Mouse (Mus musculus) thymus, adult 18-20 months (tissue): ENCODE results near the gene Mark3.
A peak's percentile ranks its signal among the peaks of the same experiment; 100 is the strongest.
"Not testable (repeated sequence)": the region's sequence is repeated elsewhere in the genome, so short reads cannot be mapped to it uniquely, and the experiment has no call there.

Source experiments
- DNase-seq, 2 experiments: peaks; one replicate each; pipeline ENCODE4 v3.0.0; 2022; ENCODE audit warnings: mixed read lengths in 2 of 2

Mark3 gene

GRCm38 (mm10) chr12:111653434-111653833 is 79.1 kb downstream of the Mark3 start:
- DNase-seq = no peak

- no peak for DNase-seq
These were observed 81.4 kb downstream of the Mark3 start for GRCm38 (mm10) chr12:111655695-111656094.

GRCm38 (mm10) chr12:111659331-111659730 is 85.0 kb downstream of the Mark3 start:
- no peak for DNase-seq

- no peak for DNase-seq
These were observed 86.3 kb downstream of the Mark3 start for GRCm38 (mm10) chr12:111660628-111661027.

GRCm38 (mm10) chr12:111661554-111661953 is 87.2 kb downstream of the Mark3 start:
- not testable (repeated sequence) for DNase-seq

GRCm38 (mm10) chr12:111663228-111664143 is 89.2 kb downstream of the Mark3 start:
- DNase-seq = no peak

GRCm38 (mm10) chr12:111664144-111664634 is 89.9 kb downstream of the Mark3 start:
- DNase-seq = no peak

DNA sequence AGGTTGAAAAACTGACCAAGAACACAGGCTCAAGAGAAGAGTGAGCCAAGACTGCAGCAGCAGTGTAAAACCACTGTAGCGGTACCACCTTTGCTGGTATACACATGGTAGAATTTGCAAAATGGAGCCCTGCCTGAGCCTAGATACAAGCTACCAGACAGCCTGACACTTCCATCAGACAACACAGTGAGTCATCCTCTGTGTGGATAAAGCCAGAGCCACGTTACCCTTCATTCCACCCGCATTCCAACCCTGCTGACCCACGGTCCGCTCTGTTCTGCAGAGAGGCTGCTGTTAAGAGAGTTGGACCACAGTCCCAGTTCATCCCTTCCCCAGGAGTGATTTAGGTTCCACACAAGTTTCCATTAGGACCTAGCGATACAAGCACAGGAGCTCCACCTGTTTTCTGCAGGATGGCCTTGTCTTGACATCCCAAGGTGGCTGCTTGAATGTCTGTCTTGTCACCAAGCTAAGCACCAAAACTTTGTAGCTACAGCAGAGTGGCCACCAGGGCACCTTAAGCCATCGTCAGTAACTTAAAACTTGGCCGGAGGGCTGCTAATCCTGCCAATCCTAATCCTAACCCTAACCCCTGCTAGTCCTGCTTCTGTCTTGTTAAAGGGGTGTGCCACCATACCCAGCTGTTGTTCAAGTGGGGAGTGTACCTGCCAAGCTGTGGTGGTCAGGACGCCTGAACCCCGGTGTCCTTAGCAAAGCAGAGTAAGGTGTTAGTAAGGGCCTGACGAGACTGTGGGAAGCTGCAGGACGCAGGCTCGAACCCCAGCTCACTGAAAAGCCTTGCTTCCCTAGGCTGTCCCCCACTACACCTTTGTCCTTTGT is 90.9 kb downstream of the Mark3 start:
- no peak for DNase-seq

DNA sequence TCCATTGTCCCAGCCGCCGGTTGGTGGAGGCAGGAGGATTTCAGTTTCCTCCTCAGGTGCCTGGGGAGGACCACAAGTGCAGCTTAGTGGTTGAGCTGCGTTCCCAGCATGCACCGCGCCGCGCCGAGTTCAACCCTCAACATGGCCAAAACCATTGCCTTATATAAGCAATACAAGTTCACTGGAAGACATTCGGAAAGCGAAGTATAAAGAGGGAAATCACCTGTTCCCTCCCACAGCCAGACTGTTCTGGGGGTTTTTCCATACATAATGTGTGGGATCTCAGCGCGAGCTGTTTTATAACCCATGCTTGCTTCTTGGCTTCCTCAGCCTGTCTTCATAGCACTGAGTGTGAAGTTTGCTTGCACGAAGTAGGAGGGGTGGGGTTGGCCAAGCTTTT is 92.1 kb downstream of the Mark3 start:
- DNase-seq = no peak

GRCm38 (mm10) chr12:111667421-111667820 is 93.1 kb downstream of the Mark3 start:
- no peak for DNase-seq

- peak; percentile 80 to 87 for DNase-seq
These were observed 94.2 kb downstream of the Mark3 start for GRCm38 (mm10) chr12:111668457-111668912.

- no peak for DNase-seq
These were observed 94.9 kb downstream of the Mark3 start for GRCm38 (mm10) chr12:111669000-111669788.

GRCm38 (mm10) chr12:111669961-111670360 is 95.6 kb downstream of the Mark3 start:
- no peak for DNase-seq

DNA sequence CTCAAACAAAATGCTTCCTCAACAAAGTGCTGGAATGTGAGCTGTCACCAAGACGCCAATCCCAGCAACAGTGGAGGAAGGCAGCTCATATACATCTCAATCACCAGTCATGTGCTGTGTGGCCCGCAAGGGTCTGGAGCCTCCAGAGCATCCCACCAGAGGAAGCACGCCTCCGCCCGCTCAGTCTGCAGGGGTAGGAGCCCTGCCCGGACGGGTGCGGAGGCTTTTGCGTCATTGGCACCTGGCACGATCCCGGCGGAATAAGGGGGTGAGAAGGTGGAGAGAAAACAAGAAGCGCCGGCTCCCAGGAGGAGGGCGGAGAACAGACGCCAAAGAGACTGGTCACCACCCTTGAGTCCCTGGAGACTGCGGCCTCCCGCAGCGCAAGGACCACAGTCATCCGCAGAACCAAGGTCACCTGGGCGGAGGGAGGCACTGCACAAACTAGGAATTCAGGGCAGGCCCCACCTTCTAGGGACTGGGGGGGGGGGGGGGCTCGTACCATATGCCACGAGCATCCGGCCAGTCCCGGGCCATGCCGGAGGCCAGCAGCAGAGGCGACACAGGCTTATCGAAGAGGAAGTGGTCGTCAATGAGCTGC is 96.1 kb downstream of the Mark3 start:
- DNase-seq = no peak

GRCm38 (mm10) chr12:111670976-111671375 is 96.7 kb downstream of the Mark3 start:
- no peak for DNase-seq

DNA sequence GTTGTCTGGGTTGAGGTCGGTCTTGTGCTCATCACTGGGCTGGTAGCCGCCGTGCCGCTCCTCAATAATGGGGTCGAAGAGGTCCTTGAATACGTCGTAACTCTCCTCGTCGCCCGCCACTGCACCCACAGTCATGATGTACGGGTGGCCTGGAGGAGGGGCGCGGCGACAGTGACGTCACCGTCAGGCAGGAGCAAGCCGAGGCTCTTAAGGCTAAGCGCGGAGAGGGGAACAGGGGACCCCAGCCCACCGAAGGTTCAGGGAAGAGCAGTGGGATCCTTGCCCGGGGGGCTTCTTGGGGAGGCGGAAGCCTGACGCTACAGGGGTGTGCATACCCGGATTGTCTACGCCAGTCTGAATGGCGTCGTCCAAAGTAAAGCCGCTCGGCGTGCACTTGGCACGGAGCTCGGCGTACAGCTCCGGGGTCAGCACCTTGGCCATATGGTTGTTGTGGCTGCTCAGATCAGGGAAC is 97.1 kb downstream of the Mark3 start:
- peak in 1 of 2 experiments; percentile 30 for DNase-seq

DNA sequence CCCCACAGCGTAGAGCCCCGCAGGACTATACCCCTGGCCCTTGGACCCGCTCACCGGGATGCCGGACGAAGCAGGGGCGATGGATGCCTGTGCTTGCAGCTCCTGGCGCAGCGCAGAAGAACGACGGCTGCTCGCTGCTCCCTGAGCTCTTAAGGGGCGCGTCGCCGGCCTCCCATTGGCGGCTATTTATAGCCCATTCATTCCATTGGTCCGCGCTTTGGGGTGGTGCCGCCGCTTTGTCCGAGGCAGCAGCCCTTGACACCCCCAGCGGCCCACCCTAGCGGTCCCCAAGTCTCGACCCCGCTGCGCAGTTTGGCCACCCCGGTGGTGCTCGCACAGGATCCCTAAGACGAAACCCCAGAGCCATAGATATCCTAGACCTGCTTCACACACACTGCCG is 97.9 kb downstream of the Mark3 start, which contains the start of gene Ckb:
Ckb (minus strand) TSS at position 163 of the 400 bp plus-strand sequence.
- DNase-seq = peak in 1 of 2 experiments; percentile 21

DNA sequence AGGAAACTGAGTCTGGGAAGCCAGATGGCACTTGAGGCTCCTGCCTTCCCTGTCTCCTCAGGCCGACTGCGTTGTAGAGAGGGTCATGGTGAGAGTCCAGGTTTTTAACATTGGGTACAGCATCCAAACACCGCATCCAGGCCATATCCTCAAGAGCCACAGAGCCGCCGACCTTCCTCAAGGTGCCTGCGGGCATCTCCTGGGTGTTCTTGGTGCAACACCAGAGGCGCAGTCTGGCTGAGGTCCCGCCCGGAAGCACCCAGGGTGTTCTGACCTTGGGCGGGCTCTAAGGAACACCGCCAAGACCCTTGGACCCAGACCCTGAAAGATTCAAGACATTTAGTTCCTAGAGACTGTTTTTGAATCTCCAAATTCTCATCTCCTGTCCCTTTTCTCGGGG is 98.3 kb downstream of the Mark3 start:
- DNase-seq = no peak

DNA sequence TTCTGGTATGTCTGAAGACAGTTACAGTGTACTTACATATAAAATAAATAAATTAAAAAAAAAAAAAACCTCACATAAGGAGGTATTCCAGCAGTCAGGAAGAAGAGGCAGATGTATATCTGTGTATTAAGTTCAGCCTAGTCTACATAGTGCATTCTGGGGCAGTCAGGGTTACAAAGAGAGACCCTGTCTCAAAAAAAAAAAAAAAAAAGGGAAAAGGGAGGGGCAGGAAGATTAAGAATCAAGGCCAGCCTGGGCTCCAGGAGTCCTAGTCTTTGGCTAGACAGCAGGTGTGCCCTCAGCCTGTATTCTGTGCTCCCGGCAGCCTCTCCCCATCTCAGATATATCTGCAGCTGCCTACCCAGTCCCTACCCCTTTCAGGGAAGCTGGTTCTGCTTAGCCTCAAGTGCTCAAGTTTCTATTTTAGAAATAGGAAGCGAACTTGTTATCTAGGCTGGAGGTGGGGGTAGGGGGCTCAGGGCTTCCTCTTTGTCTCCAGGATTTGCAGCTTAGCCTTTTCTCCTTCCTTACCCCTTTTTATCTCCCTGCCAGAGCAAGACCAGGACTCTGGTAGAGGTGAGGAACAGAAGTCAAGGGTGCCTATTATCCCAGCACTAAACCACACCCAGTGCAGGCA is 100.6 kb downstream of the Mark3 start:
- DNase-seq = no peak

- DNase-seq = no peak
These were observed 101.7 kb downstream of the Mark3 start for GRCm38 (mm10) chr12:111675797-111676580.
